Mouse (Mus musculus): ENCODE measurements around the gene Ffar2.
A peak's percentile ranks its signal among the peaks of the same experiment; 100 is the strongest.

Ffar2 gene

GRCm38 (mm10) chr7:30821532-30821931, 2.0 kb downstream of the Ffar2 start:
- DNase-seq (ENCODE audit: low spot score in 2 of 2), result no peak

GRCm38 (mm10) chr7:30820854-30821445, 2.6 kb downstream of the Ffar2 start:
- no peak for DNase-seq (ENCODE audit: low spot score in 2 of 2)

- no peak for DNase-seq (ENCODE audit: low spot score in 2 of 2)
These were observed 3.4 kb downstream of the Ffar2 start for GRCm38 (mm10) chr7:30820131-30820530.

- DNase-seq (ENCODE audit: low spot score in 2 of 2), result no peak
These were observed 11.2 kb downstream of the Ffar2 start for GRCm38 (mm10) chr7:30812291-30812807.

- DNase-seq (ENCODE audit: low spot score in 2 of 2), result no peak
These were observed 11.8 kb downstream of the Ffar2 start for GRCm38 (mm10) chr7:30811757-30812290.

GRCm38 (mm10) chr7:30810319-30810718, 13.3 kb downstream of the Ffar2 start:
- no peak for DNase-seq (ENCODE audit: low spot score in 2 of 2)

- no peak for DNase-seq (ENCODE audit: low spot score in 2 of 2)
These were observed 17.7 kb downstream of the Ffar2 start for GRCm38 (mm10) chr7:30805924-30806323.

GRCm38 (mm10) chr7:30804026-30804715, 19.4 kb downstream of the Ffar2 start:
- no peak for DNase-seq (ENCODE audit: low spot score in 2 of 2)

- no peak for DNase-seq (ENCODE audit: low spot score in 2 of 2)
These were observed 20.3 kb downstream of the Ffar2 start for GRCm38 (mm10) chr7:30803256-30803655.

- DNase-seq (ENCODE audit: low spot score in 2 of 2), result no peak
These were observed 22.9 kb downstream of the Ffar2 start for GRCm38 (mm10) chr7:30800653-30801052.

GRCm38 (mm10) chr7:30796790-30797189, 26.8 kb downstream of the Ffar2 start:
- DNase-seq (ENCODE audit: low spot score in 2 of 2), result no peak

GRCm38 (mm10) chr7:30794921-30795320, 28.7 kb downstream of the Ffar2 start:
- DNase-seq (ENCODE audit: low spot score in 2 of 2), result no peak

GRCm38 (mm10) chr7:30791921-30792320, 31.7 kb downstream of the Ffar2 start:
- no peak for DNase-seq (ENCODE audit: low spot score in 2 of 2)

GRCm38 (mm10) chr7:30790141-30790540, 33.4 kb downstream of the Ffar2 start:
- no peak for DNase-seq (ENCODE audit: low spot score in 2 of 2)

GRCm38 (mm10) chr7:30787377-30788022, 36.1 kb downstream of the Ffar2 start, which contains the start of gene Krtdap:
Gene Krtdap, plus strand, starts transcription at chr7:30787896.
- no peak for DNase-seq (ENCODE audit: low spot score in 2 of 2)

- peak; percentile 27 to 35 for DNase-seq (ENCODE audit: low spot score in 2 of 2)
These were observed 37.6 kb downstream of the Ffar2 start for GRCm38 (mm10) chr7:30785721-30786546.

GRCm38 (mm10) chr7:30785154-30785553, 38.4 kb downstream of the Ffar2 start:
- no peak for DNase-seq (ENCODE audit: low spot score in 2 of 2)

- no peak for DNase-seq (ENCODE audit: low spot score in 2 of 2)
These were observed 40.9 kb downstream of the Ffar2 start for GRCm38 (mm10) chr7:30782658-30783057.

- DNase-seq (ENCODE audit: low spot score in 2 of 2), result no peak
These were observed 41.8 kb downstream of the Ffar2 start for GRCm38 (mm10) chr7:30781792-30782191.

- DNase-seq (ENCODE audit: low spot score in 2 of 2), result no peak
These were observed 45.7 kb downstream of the Ffar2 start for GRCm38 (mm10) chr7:30777911-30778310.

- no peak for DNase-seq (ENCODE audit: low spot score in 2 of 2)
These were observed 46.4 kb downstream of the Ffar2 start for GRCm38 (mm10) chr7:30777081-30777579.

Data from frontal cortex, postnatal 10 days (tissue).